Mouse (Mus musculus) intestine, postnatal 0 days (tissue): ENCODE data around the gene Tcf21. TPM values are rescaled to one million over a fixed set of nuclear protein-coding genes. Genes with fewer than 3 reads are reported as not detected.

Source experiments
- ATAC-seq: fragments of 200-750 bp; cut with Nextera tagmentation; 2 replicates; pipeline ENCODE4 v1.8.0; 2017; ENCODE audit warnings: mild to moderate bottlenecking, moderate TSS enrichment, moderate library complexity
- H3K27ac ChIP-seq: fragments of 300-500 bp; sonication (generic); 2 replicates; pipeline ENCODE4 v1.5.1; 2014; ENCODE audit warnings: mild to moderate bottlenecking, low read depth, low read length, moderate library complexity
- H3K27me3 ChIP-seq: fragments of 300-500 bp; sonication (generic); replicated peaks from 2 replicates; pipeline ENCODE4 v1.6.1; 2014; ENCODE audit warnings: low read length, mixed read lengths; ENCODE audit not compliant: control insufficient read depth, insufficient read depth
- H3K36me3 ChIP-seq: fragments of 300-500 bp; sonication (generic); 2 replicates; pipeline ENCODE4 v1.6.1; 2014; ENCODE audit warnings: mild to moderate bottlenecking, moderate library complexity; ENCODE audit not compliant: control insufficient read depth, insufficient read depth
- H3K4me1 ChIP-seq: fragments of 300-500 bp; sonication (generic); replicated peaks from 2 replicates; pipeline ENCODE4 v1.6.1; 2014; ENCODE audit warnings: antibody characterized with exemption, low read length, mixed read lengths; ENCODE audit not compliant: control insufficient read depth, insufficient read depth
- H3K4me2 ChIP-seq: fragments of 300-500 bp; sonication (generic); replicated peaks from 2 replicates; pipeline ENCODE4 v1.6.1; 2014; ENCODE audit warnings: low read depth, mild to moderate bottlenecking, moderate library complexity
- H3K4me3 ChIP-seq: fragments of 300-500 bp; sonication (generic); 2 replicates; pipeline ENCODE4 v1.5.1; 2014; ENCODE audit warnings: low read depth, low read length
- H3K9ac ChIP-seq: fragments of 300-500 bp; sonication (generic); 2 replicates; pipeline ENCODE4 v1.6.1; 2014; ENCODE audit warnings: mild to moderate bottlenecking, low read depth, low read length
- H3K9me3 ChIP-seq: fragments of 300-500 bp; sonication (generic); 2 replicates; pipeline ENCODE4 v1.6.1; 2016; ENCODE audit warnings: mixed run types; ENCODE audit not compliant: control insufficient read depth
- CTCF ChIP-seq: sonication (generic); IDR thresholded peaks from 2 replicates; pipeline ENCODE4 v1.5.1; 2016; ENCODE audit warnings: low read depth, mild to moderate bottlenecking, control low read depth, antibody characterized with exemption, moderate library complexity
- WGBS: fragments of 180-500 bp; shearing (Covaris S2); extraction: QIAGEN DNeasy Blood & Tissue Kit; methylation state at CpG from one replicate; pipeline ENCODE4 v1.1.7; 2014; 5-methylcytosine and 5-hydroxymethylcytosine counted together
- polyA plus RNA-seq: library from polyadenylated mRNA; unstranded; fragments of >200 nt; fragmentation: Nextera tagmentation; extraction: Ambion mirVana; gene quantifications from 2 replicates; pipeline ENCODE4 v1.2.1, GENCODE M21; 2015

The Tcf21 gene
- polyA plus RNA-seq, 1 experiment from 2014 or later = 70.2 TPM

GRCm38 (mm10) chr10:22822486-22822885 lies 2.5 kb upstream of the Tcf21 start:
- TF ChIP-seq CTCF = no peak
- peak overlapping the region; percentile 28; the same call in 1 of the 2 replicates for H3K4me2 ChIP-seq
- peaks cover 35% of the 10 kb centered on the region for H3K27me3 ChIP-seq
- H3K27ac ChIP-seq = no peak overlapping the region
- no peak for ATAC-seq
- no peaks in the 10 kb centered on the region for H3K9me3 ChIP-seq
- 0 out of 2 replicates have a peak, but pooled peaks cover 2% of the 10 kb centered on the region for H3K4me1 ChIP-seq
- 7% methylated on average over 5 of the region's 5 CpGs for WGBS
- no peak overlapping the region for H3K9ac ChIP-seq
- H3K36me3 ChIP-seq = no peaks in the 10 kb centered on the region
- no peak overlapping the region for H3K4me3 ChIP-seq

GRCm38 (mm10) chr10:22821709-22822108 lies 1.7 kb upstream of the Tcf21 start:
- Histone ChIP-seq H3K4me3 (no peak overlapping the region), H3K27ac (no peak overlapping the region), H3K4me1 (0 out of 2 replicates have a peak, but pooled peaks cover 2% of the 10 kb centered on the region), H3K36me3 (no peaks in the 10 kb centered on the region), H3K9me3 (no peaks in the 10 kb centered on the region), H3K9ac (no peak overlapping the region), H3K27me3 (peaks cover 37% of the 10 kb centered on the region), H3K4me2 (no peak overlapping the region; the same call in 1 of the 2 replicates)
- ATAC-seq = no peak
- no peak for TF ChIP-seq CTCF
- whole genome bisulfite sequencing = 9% methylated on average over 5 of the region's 5 CpGs

- H3K9me3 ChIP-seq = no peaks in the 10 kb centered on the region
- 0 out of 2 replicates have a peak, but pooled peaks cover 2% of the 10 kb centered on the region for H3K4me1 ChIP-seq
- WGBS = 32% methylated on average over 1 of the region's 1 CpGs
- no peak overlapping the region for H3K4me2 ChIP-seq
- H3K36me3 ChIP-seq = no peaks in the 10 kb centered on the region
- H3K27ac ChIP-seq = no peak overlapping the region
- no peak overlapping the region for H3K9ac ChIP-seq
- H3K27me3 ChIP-seq = peaks cover 37% of the 10 kb centered on the region
- no peak for ATAC-seq
- no peak overlapping the region for H3K4me3 ChIP-seq
- TF ChIP-seq CTCF = no peak
Measured at GRCm38 (mm10) chr10:22821267-22821666, 1.3 kb upstream of the Tcf21 start.

GRCm38 (mm10) chr10:22820841-22821240 lies 867 bp upstream of the Tcf21 start:
- TF ChIP-seq CTCF = no peak
- no peak overlapping the region for H3K27ac ChIP-seq
- H3K27me3 ChIP-seq = peaks cover 39% of the 10 kb centered on the region
- H3K36me3 ChIP-seq = no peaks in the 10 kb centered on the region
- no peak for ATAC-seq
- H3K4me3 ChIP-seq = no peak overlapping the region
- H3K9ac ChIP-seq = no peak overlapping the region
- 48% methylated on average over 2 of the region's 2 CpGs for WGBS
- peak overlapping the region; percentile 40 for H3K4me2 ChIP-seq
- no peaks in the 10 kb centered on the region for H3K9me3 ChIP-seq
- H3K4me1 ChIP-seq = 0 out of 2 replicates have a peak, but pooled peaks cover 2% of the 10 kb centered on the region

- WGBS = 2% methylated on average over 42 of the region's 42 CpGs
- H3K27me3 ChIP-seq = peaks cover 50% of the 10 kb centered on the region
- ATAC-seq = no peak
- peak overlapping the region; percentile 86 for H3K27ac ChIP-seq
- H3K9me3 ChIP-seq = no peaks in the 10 kb centered on the region
- H3K4me2 ChIP-seq = peak overlapping the region; percentile 40
- no peak for TF ChIP-seq CTCF
- 0 out of 2 replicates have a peak, but pooled peaks cover 2% of the 10 kb centered on the region for H3K4me1 ChIP-seq
- H3K36me3 ChIP-seq = no peaks in the 10 kb centered on the region
- H3K9ac ChIP-seq = peak overlapping the region; percentile 66
- H3K4me3 ChIP-seq = peak overlapping the region; percentile 52
Measured at GRCm38 (mm10) chr10:22819239-22819870, 619 bp downstream of the Tcf21 start.

- Histone ChIP-seq H3K27ac (peak overlapping the region; percentile 86), H3K9me3 (no peaks in the 10 kb centered on the region), H3K9ac (peak overlapping the region; percentile 66), H3K36me3 (no peaks in the 10 kb centered on the region), H3K4me2 (peak overlapping the region; percentile 40), H3K27me3 (peaks cover 52% of the 10 kb centered on the region), H3K4me1 (0 out of 2 replicates have a peak, but pooled peaks cover 2% of the 10 kb centered on the region), H3K4me3 (peak overlapping the region; percentile 52)
- under 1% methylated on average over 12 of the region's 12 CpGs for WGBS
- TF ChIP-seq CTCF = no peak
- no peak for ATAC-seq
Measured at GRCm38 (mm10) chr10:22818600-22819238, 1.3 kb downstream of the Tcf21 start.
